Mouse (Mus musculus) left cerebral cortex, adult 8-10 months (tissue): ENCODE measurements around the gene Grid2ip. TPM values are rescaled to one million over a fixed set of nuclear protein-coding genes. Genes with fewer than 3 reads are reported as not detected.

Experiments
- DNase-seq, 2 experiments: peaks; one replicate each; pipeline ENCODE4 v3.0.0; 2022; ENCODE audit warnings: low spot score in 2 of 2
- total RNA-seq, 4 experiments: library from RNA; stranded (reverse); gene quantifications; 2 replicates each; pipeline ENCODE4 v1.2.4; 2022

The Grid2ip gene
- 1 to 10 TPM; 3.1 to 4.6 (median 3.6) TPM for total RNA-seq

DNA sequence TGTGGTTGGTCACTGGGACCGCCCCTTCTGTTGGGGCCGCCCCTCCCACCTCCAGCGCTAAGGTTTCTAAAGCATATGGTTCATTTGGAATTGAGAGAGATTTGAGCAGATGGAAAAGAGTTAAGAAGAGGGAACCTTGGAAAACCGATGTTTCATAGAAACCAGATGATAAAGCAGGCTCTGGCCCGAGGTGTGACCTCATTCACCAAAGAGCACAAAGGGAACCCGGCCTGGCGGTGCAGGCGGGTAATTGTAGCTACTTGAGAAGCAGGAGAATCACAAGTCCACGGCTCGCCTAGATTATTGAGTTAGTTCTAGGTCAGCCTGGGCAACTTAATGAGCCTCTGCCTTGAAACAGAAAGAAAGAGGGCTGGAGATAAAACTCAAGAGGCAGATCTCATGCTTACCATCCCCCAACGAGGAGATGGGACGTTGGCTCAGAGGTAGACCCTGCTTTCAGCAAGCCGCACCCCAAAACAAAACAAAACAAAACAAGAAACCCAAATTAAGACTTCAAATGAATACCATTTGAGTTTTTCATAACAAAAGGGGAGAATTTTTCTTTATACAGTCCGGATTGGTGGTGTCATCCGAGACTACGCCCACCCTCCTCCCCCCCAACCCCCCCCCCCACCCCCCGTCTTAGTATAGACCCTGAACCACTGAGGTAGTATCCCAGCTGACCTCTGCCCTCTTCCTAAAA, at the start of gene Grid2ip:
Grid2ip (plus strand) TSS at position 653 of the 703 bp plus-strand sequence.
- DNase-seq = no peak

- DNase-seq = no peak
Measured at GRCm38 (mm10) chr5:143308825-143309224, 48.3 kb upstream of the Grid2ip start.

GRCm38 (mm10) chr5:143309916-143310315, 47.2 kb upstream of the Grid2ip start:
- DNase-seq = no peak

DNA sequence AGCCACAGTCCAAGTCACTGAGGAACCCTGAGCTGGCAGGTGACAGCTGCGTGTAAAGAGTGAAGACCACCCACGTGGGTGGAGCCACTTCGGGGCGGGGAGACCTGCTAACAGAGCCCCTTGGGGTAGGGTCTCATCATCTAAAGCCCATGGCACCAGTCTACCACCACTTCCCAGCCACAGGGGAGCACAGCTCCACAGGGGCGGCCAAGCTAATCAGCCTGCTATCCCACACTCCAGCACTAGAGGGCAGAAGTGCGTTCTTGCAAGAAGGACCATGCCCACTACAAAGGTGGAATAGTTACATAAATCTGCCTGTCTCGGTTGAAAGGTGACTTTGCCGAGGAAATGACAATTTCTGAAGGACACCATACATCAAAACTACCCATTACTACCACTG, 45.3 kb upstream of the Grid2ip start:
- DNase-seq = peak; percentile 33 to 73

DNA sequence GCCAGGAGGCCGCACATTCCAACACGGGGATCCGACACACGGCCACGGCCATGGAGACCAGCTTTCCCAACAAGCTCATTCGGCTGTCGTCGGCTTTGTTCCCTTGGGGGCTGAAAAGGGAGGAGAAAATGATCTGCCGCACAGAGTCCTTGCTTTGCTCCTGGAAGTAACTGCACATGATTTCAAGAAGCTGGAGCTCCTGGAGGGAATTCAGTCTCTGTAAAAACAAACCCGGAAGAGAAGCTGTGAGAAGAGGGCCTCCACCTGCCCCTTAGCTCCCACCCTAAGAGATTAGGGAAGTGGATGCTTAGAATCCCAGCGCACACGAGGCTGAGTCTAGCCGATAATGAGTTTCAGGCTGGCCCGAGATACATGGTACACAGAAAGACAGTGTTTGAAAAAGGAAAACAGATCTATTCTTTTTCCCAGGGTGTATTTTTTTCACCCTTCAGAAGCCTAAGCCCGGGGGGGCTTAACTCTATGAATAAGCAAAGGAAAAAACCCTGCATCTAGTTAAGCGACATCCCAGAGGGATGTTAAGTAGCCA, 42.9 kb upstream of the Grid2ip start:
- DNase-seq = no peak

GRCm38 (mm10) chr5:143314730-143315513, 42.2 kb upstream of the Grid2ip start, which contains the start of gene E130309D02Rik:
Gene E130309D02Rik, minus strand, starts transcription at chr5:143315360.
- peak; percentile 71 to 84 for DNase-seq

GRCm38 (mm10) chr5:143315514-143315888, 41.6 kb upstream of the Grid2ip start:
- DNase-seq = no peak

DNA sequence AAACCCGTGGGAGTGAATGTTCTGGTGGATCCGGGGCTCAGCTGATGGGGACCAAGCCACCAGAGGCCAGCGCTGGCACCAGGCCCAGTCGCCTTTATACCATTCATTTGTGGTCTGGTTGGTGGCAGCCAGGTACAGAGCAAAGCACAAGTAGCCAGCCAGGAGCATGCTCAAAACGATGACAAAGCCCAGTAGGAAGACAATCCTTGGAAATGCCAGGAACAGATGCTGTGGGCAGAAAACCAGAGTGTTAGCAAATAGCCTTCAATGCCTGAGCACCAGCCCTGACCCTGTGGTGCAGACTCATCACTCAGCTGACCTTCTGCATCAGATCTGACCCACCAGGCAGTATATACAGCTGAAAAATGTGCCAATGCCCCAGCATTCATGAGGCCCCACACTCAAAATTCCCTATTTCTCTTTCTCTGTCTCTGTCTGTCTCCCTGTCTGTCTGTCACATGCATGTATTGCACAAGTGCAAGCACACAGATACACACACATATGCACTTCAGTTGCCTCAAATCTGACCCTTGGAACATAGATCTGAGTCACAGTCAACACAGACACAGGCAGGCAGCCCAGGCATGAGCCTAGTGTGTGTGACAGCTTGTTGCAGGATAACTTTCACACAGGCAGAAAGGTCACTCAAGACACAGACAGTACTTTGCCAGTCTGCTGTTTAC, 40.4 kb upstream of the Grid2ip start:
- DNase-seq = no peak

DNA sequence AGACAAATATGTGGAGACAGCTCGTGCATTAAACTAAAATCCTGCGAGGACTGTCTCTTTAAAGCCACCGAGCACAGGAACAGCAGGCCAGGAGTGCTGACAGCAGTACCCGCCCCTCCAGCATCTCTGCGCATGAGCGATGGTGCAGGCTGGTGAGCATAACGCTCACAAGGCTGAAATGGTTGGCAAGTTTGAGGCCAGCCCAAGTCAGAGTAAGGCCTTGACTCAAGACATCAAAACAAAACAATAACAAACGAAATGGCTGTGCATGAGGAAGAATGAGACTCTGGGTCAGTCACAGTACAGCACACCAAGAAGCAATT, 39.9 kb upstream of the Grid2ip start:
- DNase-seq = no peak

DNA sequence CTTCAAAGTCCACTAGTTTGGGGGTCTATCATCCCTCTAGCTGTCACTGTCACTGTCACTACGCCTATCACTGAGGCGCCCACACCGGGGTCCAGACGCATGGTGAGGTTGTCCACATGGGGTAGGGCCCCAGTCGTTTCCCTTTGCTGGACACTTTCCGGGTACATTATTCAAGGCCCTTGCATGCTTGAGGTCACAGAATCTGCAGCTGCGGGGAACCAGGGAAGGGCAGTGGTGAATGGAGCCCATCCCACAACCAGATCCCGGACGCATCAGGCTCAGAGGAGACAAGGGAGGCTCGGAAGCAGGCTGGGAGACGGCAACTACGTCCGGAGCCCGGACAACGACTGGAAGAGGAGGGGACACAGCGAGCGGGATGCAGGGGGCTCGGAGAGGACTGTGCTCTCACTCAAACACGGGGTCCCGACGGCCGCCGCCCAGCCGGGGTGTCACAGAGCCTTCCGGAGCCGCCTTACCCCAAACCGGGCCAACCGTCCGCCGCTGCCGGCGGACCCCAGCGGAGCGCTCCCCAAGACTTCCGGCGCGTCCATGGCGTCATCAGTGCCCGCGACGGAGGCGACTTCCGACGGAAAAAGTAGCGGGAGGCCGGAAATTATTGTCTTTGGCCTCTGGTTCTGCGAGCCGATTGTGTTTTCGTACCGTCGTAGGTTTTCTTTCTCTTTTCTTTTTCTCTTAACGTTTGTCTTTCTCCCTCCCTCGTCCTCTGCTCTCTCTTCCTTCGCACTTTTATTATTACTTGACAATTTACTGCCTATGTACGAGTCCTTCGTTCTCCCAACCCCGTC, 28.2 kb upstream of the Grid2ip start, which contains the start of gene Zdhhc4:
Zdhhc4 (minus strand) TSS at position 567 of the 806 bp plus-strand sequence.
- DNase-seq = peak; percentile 75 to 89

- DNase-seq = peak; percentile 51 to 74
Measured at GRCm38 (mm10) chr5:143333872-143334271, 23.3 kb upstream of the Grid2ip start.

DNA sequence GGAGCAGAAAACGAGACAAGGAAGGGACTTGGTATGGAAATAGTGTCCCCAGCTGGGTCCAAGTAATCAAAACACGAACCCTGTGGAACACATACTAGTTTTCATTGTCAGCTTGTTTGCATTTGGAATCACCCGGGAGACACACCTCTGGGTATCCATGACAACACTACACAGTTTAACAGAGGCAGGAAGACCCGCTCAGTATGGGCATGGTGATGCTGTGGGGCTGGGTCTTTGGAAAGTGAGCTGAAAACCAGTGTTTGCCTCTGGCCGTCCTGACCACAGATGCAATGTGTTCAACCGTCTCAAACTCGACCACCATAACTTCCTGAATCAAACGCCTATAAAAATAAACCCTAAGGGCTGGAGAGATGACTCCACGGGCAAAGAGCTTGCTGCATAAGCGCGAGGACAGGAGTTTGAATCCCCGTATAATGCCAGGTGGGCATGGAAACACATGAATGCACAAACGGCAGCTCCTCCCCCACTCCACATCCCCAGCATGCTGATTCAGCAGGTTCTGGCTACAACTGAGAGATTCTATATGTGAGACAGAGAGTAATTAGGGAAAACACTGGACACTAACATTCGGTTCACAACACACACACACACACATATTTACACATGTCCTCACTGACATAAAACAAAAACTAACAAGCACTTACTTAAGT, 22.6 kb upstream of the Grid2ip start:
- DNase-seq = no peak

DNA sequence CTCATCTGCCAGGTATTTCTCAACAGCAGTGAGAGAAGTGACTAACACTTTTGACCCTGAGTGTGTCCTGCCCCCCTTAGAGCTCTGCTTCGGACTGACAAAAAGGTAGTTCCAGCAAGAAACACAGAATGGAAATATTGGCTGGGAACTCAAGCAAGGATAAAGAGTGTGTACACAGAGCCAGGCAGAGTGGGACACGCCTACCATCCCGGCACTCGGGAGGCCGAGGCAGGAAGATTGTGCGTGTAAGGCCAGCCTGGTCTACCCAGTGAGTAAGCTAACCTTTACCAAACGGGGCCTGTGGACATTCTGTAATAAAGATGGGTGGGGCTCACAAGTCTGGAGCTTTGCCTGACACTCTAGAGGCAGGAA, 22.1 kb upstream of the Grid2ip start:
- DNase-seq = no peak

DNA sequence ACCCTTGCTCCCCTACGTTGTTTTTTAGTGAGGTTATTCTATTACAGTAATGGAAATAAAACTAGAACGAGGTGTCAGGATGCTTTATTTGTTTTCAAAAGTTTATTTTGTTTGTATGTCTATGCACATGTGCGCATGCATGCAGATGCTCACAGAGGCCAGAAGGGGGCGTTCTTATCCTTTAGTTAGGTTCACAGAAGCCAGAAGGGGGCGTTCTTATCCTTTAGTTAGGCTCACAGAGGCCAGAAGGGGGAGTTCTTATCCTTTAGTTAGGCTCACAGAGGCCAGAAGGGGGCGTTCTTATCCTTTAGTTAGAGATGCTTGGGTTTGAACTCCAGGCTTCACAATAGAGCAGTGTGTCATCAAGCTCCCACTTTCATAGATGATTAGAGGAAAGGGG, 20.6 kb upstream of the Grid2ip start:
- DNase-seq = no peak

DNA sequence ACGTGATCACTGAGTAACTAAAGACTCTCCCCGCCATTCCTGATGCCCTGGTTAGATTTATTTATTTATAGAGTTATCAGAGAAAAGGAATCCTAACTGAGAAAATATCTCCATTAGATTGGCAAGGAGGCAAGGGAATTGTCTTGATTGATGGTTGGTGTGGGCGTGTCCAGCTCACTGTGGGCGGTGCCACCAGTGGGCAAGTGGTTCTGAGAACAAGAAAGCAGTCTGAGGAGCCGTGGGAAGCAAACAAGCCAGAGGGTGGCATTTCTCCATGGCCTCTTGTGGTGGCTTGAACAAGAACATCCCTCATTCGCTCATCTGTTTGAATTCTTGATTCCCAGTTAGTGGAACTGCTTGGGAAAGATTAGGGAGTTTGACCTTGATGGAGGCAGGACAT, 17.5 kb upstream of the Grid2ip start:
- no peak for DNase-seq

- DNase-seq = no peak
Measured at GRCm38 (mm10) chr5:143346367-143346766, 10.8 kb upstream of the Grid2ip start.

GRCm38 (mm10) chr5:143356017-143356416, 1.1 kb upstream of the Grid2ip start:
- no peak for DNase-seq

DNA sequence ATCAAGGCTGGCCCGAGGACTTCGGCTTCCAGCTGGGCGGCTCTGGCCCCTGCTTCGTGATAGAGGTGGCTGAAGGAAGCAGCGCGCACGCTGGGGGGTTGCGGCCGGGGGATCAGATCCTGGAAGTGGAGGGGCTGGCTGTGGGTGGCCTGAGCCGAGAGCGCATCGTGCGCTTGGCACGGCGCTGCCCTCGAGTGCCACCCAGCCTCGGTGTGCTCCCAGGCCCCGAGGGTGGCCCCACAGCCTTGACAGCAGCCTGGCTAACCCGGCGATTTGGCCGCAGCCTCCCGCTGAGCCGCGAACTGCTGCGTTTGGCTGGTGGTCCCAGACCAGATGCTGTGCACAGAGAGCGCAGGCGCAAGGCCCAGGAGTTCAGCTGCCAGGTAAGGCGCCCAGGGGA, 426 bp downstream of the Grid2ip start:
- DNase-seq = no peak

DNA sequence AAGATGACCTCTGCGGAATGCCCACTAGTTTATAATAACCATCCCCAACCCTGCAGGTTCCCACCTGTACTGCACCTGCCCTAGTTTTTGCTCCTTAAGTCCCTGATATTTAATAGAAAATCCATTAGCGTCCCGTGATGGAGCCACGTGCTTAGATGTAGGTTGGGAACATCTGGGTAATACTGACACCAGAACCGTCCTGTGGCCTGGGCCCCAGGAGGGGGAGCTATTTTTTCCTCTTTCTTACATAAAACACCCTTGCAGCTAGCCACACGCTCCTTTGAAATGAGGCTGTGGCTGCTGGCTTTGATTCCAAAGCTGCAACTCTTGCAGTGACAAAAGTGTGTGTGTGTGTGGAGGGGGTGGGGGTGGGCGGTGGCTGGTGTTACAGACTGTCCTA, 2.1 kb downstream of the Grid2ip start:
- DNase-seq = no peak

DNA sequence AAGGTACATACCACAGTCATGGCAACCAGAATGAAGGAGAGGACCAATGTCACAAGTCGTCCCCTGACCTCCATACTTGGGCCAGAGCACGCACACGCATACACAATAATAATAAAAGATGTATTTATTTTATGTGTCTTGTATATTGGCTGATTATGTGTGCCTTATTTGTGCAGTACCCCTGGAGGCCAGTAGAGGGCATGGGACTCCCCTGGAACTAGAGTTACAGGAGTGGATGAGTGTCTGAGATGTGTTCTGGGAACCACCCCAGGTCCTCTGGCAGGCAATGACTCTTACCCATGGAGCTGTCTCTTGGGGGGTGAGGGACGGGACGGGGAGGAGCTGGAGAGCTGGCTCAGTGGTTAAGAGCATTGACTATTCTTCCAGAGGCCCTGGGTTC, 2.9 kb downstream of the Grid2ip start:
- DNase-seq = no peak

- DNase-seq = no peak
Measured at GRCm38 (mm10) chr5:143361428-143361827, 4.3 kb downstream of the Grid2ip start.
